ENCODE assay signal across 8 mouse cellular contexts in genomic region chr4:53187071-53187470, GRCm38 (mm10). TPM values are rescaled to one million over a fixed set of nuclear protein-coding genes. Genes with fewer than 3 reads are reported as not detected.
A peak's percentile ranks its signal among the peaks of the same experiment; 100 is the strongest.
DNase-seq lines count a peak whose midpoint lies in the region; ATAC-seq and TF ChIP-seq lines count a peak whose summit lies in the region.

No protein-coding gene starts in this region.

- H3K27ac ChIP-seq in heart, embryonic 13.5 days (replicated peaks): peak overlapping the region; percentile 67
- H3K27ac ChIP-seq in kidney, postnatal 0 days: peak overlapping the region; percentile 51; the same call in 1 of the 2 replicates
- peak overlapping the region; percentile 57 for H3K27ac ChIP-seq in neural tube, embryonic 13.5 days (replicated peaks)

- peaks cover 4% of the 10 kb centered on the region; the same call in 1 of the 2 replicates for H3K4me1 ChIP-seq in heart, embryonic 13.5 days
- H3K4me1 ChIP-seq in kidney, postnatal 0 days (replicated peaks; ENCODE audit: insufficient read depth, low read length): no peaks in the 10 kb centered on the region
- peaks cover 10% of the 10 kb centered on the region for H3K4me1 ChIP-seq in neural tube, embryonic 13.5 days (replicated peaks)

- H3K36me3 ChIP-seq in heart, embryonic 13.5 days: no peaks in the 10 kb centered on the region
- H3K36me3 ChIP-seq in kidney, postnatal 0 days (ENCODE audit: insufficient read depth, low read length): no peaks in the 10 kb centered on the region
- H3K36me3 ChIP-seq in neural tube, embryonic 13.5 days: no peaks in the 10 kb centered on the region

- WGBS in heart, embryonic 13.5 days: 36% methylated on average over 4 of the region's 4 CpGs
- 29% methylated on average over 4 of the region's 4 CpGs for WGBS in kidney, postnatal 0 days
- WGBS in neural tube, embryonic 13.5 days: 36% methylated on average over 4 of the region's 4 CpGs

- peaks cover 6% of the 10 kb centered on the region; the same call in 1 of the 2 replicates for H3K9me3 ChIP-seq in heart, embryonic 13.5 days
- no peaks in the 10 kb centered on the region for H3K9me3 ChIP-seq in kidney, postnatal 0 days (replicated peaks; ENCODE audit: low read length)
- no peaks in the 10 kb centered on the region for H3K9me3 ChIP-seq in neural tube, embryonic 13.5 days

- no peak; the same call in 1 of the 2 replicates for ATAC-seq in monocyte, adult 5-6 weeks (replicated peaks; ENCODE audit: insufficient number of reproducible peaks, low FRiP score, low TSS enrichment, poor library complexity, severe bottlenecking)
- no peak for ATAC-seq in heart, embryonic 13.5 days (ENCODE audit: extremely low read depth, insufficient number of reproducible peaks, low FRiP score, low TSS enrichment)
- ATAC-seq in kidney, postnatal 0 days (replicated peaks; ENCODE audit: low FRiP score, low read depth): no peak
- ATAC-seq in neural tube, embryonic 13.5 days (ENCODE audit: low read depth): no peak

- TF ChIP-seq CTCF in kidney, postnatal 0 days (IDR thresholded peaks at IDR 0.05; ENCODE audit: low read depth): no peak

- no peak overlapping the region for H3K9ac ChIP-seq in heart, embryonic 13.5 days
- H3K9ac ChIP-seq in kidney, postnatal 0 days (ENCODE audit: low read depth, low read length): no peak overlapping the region
- H3K9ac ChIP-seq in neural tube, embryonic 13.5 days: no peak overlapping the region

- peak; percentile 60 to 80 for DNase-seq in adrenal gland, adult (ENCODE audit: inconsistent age in 2 of 2, low spot score in 1 of 2)
- no peak for DNase-seq in adrenal gland, postnatal 4 days (ENCODE audit: low spot score in 2 of 2)
- DNase-seq in monocyte, adult 2 months (ENCODE audit: low read depth in 1 of 2, low spot score in 2 of 2): peak; percentile 13 to 18
- DNase-seq in kidney, postnatal 0 days (ENCODE audit: low spot score): peak; percentile 78
- DNase-seq in right cerebral cortex, postnatal 14 days: no peak

- 0 out of 2 replicates have a peak overlapping the region, but pooled peaks have one; percentile 4 for H3K4me2 ChIP-seq in heart, embryonic 13.5 days
- H3K4me2 ChIP-seq in kidney, postnatal 0 days (ENCODE audit: low read length): no peak overlapping the region
- H3K4me2 ChIP-seq in neural tube, embryonic 13.5 days: no peak overlapping the region

- no peaks in the 10 kb centered on the region for H3K27me3 ChIP-seq in heart, embryonic 13.5 days (replicated peaks)
- H3K27me3 ChIP-seq in kidney, postnatal 0 days (ENCODE audit: insufficient read depth, low read length): no peaks in the 10 kb centered on the region
- H3K27me3 ChIP-seq in neural tube, embryonic 13.5 days: no peaks in the 10 kb centered on the region

- H3K4me3 ChIP-seq in heart, embryonic 13.5 days: no peak overlapping the region
- H3K4me3 ChIP-seq in kidney, postnatal 0 days (replicated peaks; ENCODE audit: low read depth, low read length): no peak overlapping the region
- no peak overlapping the region for H3K4me3 ChIP-seq in neural tube, embryonic 13.5 days

RNA-seq across cellular contexts. Expression of gene Abca1, which starts 27.4 kb away (rescaled TPM):
- 100 to 1,000 TPM; 117 to 127 TPM for total RNA-seq in adrenal gland, postnatal 4 days (2021)
- 21.5 to 30.2 TPM (median 25.1 TPM) in 3 replicates for total RNA-seq in monocyte, adult 5-6 weeks (2017)
- polyA plus RNA-seq in heart, embryonic 13.5 days (2015; fragmentation: Nextera tagmentation; extraction: Ambion mirVana): 3.3 and 3.6 TPM in 2 replicates
- polyA plus RNA-seq in kidney, postnatal 0 days (2015; fragmentation: Nextera tagmentation; extraction: Ambion mirVana): 3.7 and 4.7 TPM in 2 replicates
- 11.5 TPM in 2 replicates for polyA plus RNA-seq in neural tube, embryonic 13.5 days (2015; fragmentation: Nextera tagmentation; extraction: Ambion mirVana)

Comparison
In these comparisons a context has a peak if more than half of its experiments do, and no peak if none do; other contexts are left out.
1. DNase-seq: peak in adrenal gland, adult (2 of 2), monocyte, adult 2 months (2 of 2) and kidney, postnatal 0 days (single experiment); none in adrenal gland, postnatal 4 days (0 of 2) and right cerebral cortex, postnatal 14 days (single experiment).
2. Peak in every context shown above with its lines, with median percentiles within 50 percentile points of each other: H3K27ac ChIP-seq.